29 mouse cellular contexts compared by ENCODE assay signal in the genomic region with DNA sequence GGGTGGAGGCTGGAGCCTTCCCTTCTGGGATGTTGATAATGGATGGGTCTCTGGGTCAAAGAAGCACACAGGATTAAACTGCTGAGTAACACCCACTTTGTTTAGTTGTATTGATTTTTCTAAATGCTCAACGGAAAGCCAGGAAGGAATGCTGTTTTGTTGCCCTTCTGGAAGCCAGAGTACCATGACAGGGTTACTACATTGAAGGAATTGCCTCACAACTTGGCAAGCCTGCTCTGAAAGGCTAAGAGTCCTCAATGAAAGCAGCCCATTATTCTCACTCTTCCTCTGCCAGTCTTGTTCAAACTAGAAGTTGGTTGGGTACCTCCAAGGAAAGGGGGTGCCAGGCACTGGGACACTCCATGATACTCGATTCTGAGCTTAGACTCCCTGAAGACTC.
DNase-seq lines count a peak whose midpoint lies in the region; ATAC-seq lines count a peak whose summit lies in the region.
"Had no signal": no experiment of that assay in that cellular context is flagged by ENCODE, and none has a peak within 500 bp of the region (broad histone marks: within the 10 kb centered on the region; RNA-seq: fewer than 3 reads in every experiment).

No protein-coding gene starts in this region.

- H3K36me3 ChIP-seq in midbrain, embryonic 11.5 days (ENCODE audit: control insufficient read depth, insufficient read depth, low read length), result no peaks in the 10 kb centered on the region
- H3K36me3 ChIP-seq: embryonic facial prominence, embryonic 12.5 days; G1E; heart, embryonic 13.5 days; limb, embryonic 10.5 days; limb, embryonic 15.5 days; midbrain, embryonic 15.5 days had no signal

- 61% methylated on average over 2 of the region's 2 CpGs for WGBS in midbrain, embryonic 11.5 days

- no peaks in the 10 kb centered on the region for H3K27me3 ChIP-seq in midbrain, embryonic 11.5 days (ENCODE audit: control insufficient read depth, insufficient read depth, low read length)
- H3K27me3 ChIP-seq: embryonic facial prominence, embryonic 12.5 days; forebrain, embryonic 13.5 days; heart, embryonic 13.5 days; limb, embryonic 15.5 days; midbrain, embryonic 15.5 days had no signal

- H3K4me1 ChIP-seq in midbrain, embryonic 11.5 days (ENCODE audit: control insufficient read depth, insufficient read depth, low read length), result no peaks in the 10 kb centered on the region
- H3K4me1 ChIP-seq: embryonic facial prominence, embryonic 12.5 days; forebrain, embryonic 13.5 days; heart, embryonic 13.5 days; limb, embryonic 10.5 days; midbrain, embryonic 15.5 days had no signal

- no peaks in the 10 kb centered on the region for H3K9me3 ChIP-seq in midbrain, embryonic 11.5 days (ENCODE audit: control insufficient read depth, low read length)
- H3K9me3 ChIP-seq: embryonic facial prominence, embryonic 12.5 days; forebrain, embryonic 13.5 days; G1E; heart, embryonic 13.5 days; limb, embryonic 10.5 days; limb, embryonic 15.5 days; midbrain, embryonic 15.5 days had no signal

- no peak overlapping the region for H3K9ac ChIP-seq in midbrain, embryonic 11.5 days (ENCODE audit: low read length)
- H3K9ac ChIP-seq: embryonic facial prominence, embryonic 12.5 days; forebrain, embryonic 13.5 days; heart, embryonic 13.5 days; hindbrain, embryonic 14.5 days; limb, embryonic 15.5 days; midbrain, embryonic 15.5 days had no signal

- ATAC-seq in midbrain, embryonic 11.5 days (ENCODE audit: low FRiP score), result no peak
- ATAC-seq: forebrain, embryonic 13.5 days; intestine, postnatal 0 days; midbrain, embryonic 15.5 days had no signal

- peak; percentile 40 for DNase-seq in adrenal gland, postnatal 10 days
- DNase-seq in adrenal gland, postnatal 14 days, result no peak
- DNase-seq in NIH3T3 (ENCODE audit: low read depth), result peak; percentile 11
- DNase-seq in gonadal fat pad, adult 2 months (ENCODE audit: low read depth), result peak; percentile 77
- DNase-seq in lung, postnatal 25 days (ENCODE audit: low spot score), result peak; percentile 57
- no peak for DNase-seq in testis, postnatal 14 days (ENCODE audit: low spot score)
- DNase-seq in midbrain, embryonic 11.5 days (ENCODE audit: low spot score, missing footprints), result no peak
- DNase-seq: adrenal gland, adult 8-10 months; cerebellum, adult 11-12 months; cerebellum, adult 9-11 months; embryo, embryonic 11 days; gastrocnemius, postnatal 36 days; heart, adult 2 months; heart, postnatal 10 days; kidney, adult 9 months; kidney, postnatal 14 days; layer of hippocampus, adult 9-11 months; right cerebral cortex, adult 18-20 months; right cerebral cortex, postnatal 4 days; thymus, postnatal 4 days had no signal

- no peak overlapping the region for H3K4me2 ChIP-seq in midbrain, embryonic 11.5 days
- H3K4me2 ChIP-seq: embryonic facial prominence, embryonic 12.5 days; forebrain, embryonic 13.5 days; heart, embryonic 13.5 days; hindbrain, embryonic 14.5 days; limb, embryonic 15.5 days; midbrain, embryonic 15.5 days had no signal

- H3K27ac ChIP-seq in midbrain, embryonic 11.5 days (ENCODE audit: low read depth, low read length), result no peak overlapping the region
- H3K27ac ChIP-seq: embryonic facial prominence, embryonic 12.5 days; forebrain, embryonic 13.5 days; heart, adult 2 months; heart, embryonic 13.5 days; hindbrain, embryonic 14.5 days; limb, embryonic 10.5 days; limb, embryonic 15.5 days; midbrain, embryonic 15.5 days had no signal

- H3K4me3 ChIP-seq in midbrain, embryonic 11.5 days (ENCODE audit: low read depth, low read length), result no peak overlapping the region
- H3K4me3 ChIP-seq: embryonic facial prominence, embryonic 12.5 days; forebrain, embryonic 13.5 days; heart, adult 2 months; heart, embryonic 13.5 days; limb, embryonic 10.5 days; limb, embryonic 15.5 days; midbrain, embryonic 15.5 days had no signal

Comparison
In these comparisons a context has a peak if more than half of its experiments do, and no peak if none do; other contexts are left out.
1. DNase-seq: peak in adrenal gland, postnatal 10 days (single experiment), NIH3T3 (single experiment), gonadal fat pad, adult 2 months (single experiment) and lung, postnatal 25 days (single experiment); none in adrenal gland, postnatal 14 days (single experiment), testis, postnatal 14 days (single experiment) and midbrain, embryonic 11.5 days (single experiment).